Mouse (Mus musculus): Measurements from ENCODE around the gene Muc4.
A peak's percentile ranks its signal among the peaks of the same experiment; 100 is the strongest.

Muc4 gene

DNA sequence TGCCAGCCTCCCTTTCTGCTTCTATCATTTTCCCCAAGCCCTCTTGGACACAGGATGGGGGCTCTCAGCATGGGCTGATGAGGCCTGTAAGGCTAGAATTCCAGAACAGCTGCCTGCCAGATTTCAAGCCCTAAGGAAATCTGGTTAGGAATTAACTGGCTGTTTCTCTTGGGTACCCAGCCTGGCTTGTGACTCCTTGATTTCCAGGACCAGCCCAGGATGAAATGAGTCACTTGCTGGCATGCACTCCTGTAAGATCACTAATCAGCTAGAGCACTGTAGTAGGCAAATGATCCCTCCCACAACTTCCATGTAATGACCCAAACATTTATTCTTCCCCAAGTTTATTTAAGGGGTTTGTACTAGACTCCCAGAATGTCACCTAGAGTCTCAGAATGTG, 7.4 kb upstream of the Muc4 start:
- DNase-seq = no peak

GRCm38 (mm10) chr16:32728730-32729129, 7.0 kb upstream of the Muc4 start:
- DNase-seq = no peak

DNA sequence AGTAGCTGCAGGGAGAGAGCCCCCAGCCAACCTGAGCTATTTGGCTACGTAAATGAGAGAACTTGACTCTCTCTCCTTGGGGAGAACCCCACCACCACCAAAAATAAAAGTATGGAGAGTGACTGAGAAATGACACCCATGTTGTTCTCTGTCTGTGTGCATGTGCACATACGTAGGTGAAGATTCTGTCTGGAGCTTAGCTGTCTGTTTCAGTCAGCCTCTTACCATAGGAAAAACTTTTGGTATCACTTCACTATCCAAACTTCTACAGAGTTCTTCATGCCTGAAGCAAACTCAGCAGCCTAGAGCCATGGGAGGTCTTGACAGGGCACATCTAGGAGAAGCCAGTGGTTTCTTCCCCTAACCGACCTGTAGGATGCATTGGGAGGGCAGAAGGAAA, 2.5 kb upstream of the Muc4 start:
- DNase-seq = no peak

GRCm38 (mm10) chr16:32736022-32736421, 336 bp downstream of the Muc4 start:
- peak; percentile 43 to 75 for DNase-seq

DNA sequence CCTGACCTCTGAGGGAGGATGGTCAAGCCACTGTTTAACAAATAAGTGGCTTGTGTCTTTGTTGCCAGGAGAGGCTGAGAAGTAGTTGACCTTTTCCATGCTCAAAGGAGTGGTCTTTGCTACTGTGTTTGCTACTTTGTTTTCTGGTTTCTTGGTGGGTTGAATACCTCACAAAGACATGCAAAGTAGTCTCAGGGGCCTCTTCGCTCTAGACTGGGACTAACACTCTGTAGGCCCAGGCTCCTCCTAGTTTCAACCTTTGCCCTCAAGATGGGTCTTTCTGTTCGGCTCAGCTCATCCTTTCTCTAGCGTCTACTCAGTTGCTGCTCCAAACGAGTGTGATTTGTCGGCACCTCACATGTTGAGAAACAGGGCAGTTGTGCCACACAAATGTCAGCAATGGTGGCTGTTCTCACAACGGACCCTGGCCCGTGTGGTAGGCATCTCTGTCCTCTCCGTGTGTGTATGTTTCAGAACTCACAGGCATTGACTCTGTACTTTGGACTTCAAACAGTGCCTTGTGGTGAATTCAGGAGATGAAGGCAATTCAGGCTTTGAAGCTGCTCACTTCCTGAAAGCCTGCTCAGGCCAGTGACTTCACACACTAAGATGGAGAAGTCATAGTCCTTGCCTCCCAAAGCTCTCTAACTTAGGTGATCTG, 4.4 kb downstream of the Muc4 start:
- DNase-seq = no peak

DNA sequence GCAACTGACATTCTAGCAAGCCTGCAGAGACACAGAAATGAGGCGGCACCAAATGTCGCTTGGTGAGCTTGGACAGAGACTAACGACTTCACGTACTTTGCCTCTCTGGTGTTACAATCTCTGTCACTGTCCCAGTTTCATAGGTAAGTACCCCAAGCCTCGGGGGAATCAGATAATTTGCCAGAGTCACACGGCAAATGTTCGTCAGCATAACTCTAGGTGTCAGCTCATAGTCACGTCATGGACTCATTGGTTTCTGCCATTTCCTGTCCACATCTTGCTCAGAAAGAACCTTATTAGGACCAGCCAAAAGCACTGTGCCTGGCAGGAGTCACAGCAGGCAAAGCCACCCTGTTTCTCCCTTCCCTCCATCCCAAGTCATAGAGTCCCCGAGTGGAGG, 5.7 kb downstream of the Muc4 start:
- no peak for DNase-seq

DNA sequence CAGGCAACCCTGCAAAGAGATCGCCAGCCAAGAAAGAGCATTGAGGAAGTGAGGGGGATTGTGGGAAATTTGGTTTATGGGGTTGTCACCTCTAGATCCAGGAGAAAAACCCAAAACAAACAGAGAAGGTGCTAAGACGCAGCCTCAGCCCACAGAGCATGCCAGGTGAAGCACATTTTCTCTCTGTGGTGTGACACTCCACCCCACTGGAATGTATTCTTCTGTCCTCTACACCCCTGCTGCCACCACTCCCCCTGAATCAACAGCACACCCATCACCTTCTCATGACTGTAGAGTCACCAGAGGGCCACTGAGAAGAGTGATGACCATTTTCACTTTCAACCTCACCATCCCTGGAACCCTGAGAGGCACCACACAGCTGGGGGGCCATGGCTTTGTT, 7.0 kb downstream of the Muc4 start:
- DNase-seq = no peak

DNA sequence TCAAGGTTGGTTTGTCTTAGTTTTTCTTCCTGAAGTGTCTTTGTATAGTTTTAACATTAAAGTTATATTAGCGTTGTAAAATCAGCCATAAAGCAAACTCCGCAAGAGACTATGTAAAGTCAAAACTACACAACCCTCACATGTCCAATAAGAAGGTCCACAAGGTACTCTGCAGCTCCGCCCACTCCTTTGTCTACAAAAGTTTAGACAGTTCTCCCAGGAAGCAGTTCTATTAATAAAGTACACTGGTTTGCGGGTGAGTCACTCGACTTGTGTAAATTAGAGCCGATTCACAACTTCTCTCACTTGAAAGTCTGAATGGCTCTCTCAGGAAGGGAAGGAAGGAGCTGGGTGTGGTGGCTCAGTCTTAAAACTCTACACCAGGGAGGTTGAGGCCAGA, 10.2 kb downstream of the Muc4 start:
- peak; percentile 38 to 41 for DNase-seq

DNA sequence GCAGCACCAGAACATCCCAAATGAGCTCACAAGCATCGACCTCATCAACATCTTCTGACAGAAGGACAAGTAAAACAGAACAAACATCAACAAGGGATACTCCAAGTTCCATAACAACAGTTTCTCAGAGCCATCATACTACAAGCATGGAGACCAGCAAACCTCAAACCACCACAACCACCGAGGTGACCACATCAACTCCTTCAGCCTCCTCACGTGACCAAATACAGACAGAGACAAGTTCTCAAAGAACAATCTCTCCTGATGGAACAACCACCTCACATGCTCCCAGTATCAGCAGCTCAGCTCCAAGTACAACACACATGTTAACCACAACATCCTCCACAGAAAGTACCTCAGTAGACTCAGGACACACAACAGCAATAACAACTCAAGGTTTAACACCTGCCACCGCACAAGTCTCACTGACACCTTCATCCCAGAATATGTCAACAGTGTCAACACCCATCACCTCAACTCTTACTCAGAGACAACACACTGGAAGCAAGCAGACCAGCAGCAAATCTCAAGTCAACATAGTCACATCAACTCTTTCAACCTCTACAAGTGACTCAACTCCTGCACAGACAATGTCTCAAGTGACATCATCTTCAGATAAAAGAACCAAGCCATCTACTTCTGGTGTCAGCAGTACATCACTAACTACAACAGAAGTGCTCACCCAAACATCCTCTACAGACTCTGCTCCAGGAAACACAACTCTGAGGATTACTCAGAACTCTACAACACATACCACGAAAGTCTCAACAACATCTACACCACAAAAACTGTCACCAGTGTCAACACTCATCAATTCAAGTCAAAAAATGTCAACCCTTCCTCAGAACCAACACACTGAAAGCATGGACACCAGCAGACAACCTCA, 14.8 kb downstream of the Muc4 start:
- DNase-seq = no peak

GRCm38 (mm10) chr16:32764550-32764949, 28.9 kb downstream of the Muc4 start:
- no peak for DNase-seq

DNA sequence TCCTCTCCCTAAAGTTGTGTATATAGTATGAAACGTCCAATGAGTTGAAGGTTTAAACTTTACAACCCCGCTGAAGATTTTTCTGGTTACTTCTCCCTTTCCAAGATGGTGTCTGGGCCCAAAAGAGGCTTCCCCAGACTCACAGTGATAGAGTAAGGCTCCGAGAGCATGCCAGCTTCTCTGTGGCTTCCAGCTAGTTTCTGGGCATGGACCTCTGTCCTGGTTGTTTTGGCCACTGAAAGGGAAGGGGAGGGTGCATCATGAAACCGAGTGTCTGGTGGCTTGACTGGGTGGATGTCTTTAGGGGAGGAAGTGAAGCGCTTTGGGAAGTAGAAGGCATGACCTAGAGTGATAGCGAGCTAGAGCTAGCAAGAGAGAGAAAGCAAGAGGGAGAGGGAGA, 29.3 kb downstream of the Muc4 start:
- DNase-seq = no peak

DNA sequence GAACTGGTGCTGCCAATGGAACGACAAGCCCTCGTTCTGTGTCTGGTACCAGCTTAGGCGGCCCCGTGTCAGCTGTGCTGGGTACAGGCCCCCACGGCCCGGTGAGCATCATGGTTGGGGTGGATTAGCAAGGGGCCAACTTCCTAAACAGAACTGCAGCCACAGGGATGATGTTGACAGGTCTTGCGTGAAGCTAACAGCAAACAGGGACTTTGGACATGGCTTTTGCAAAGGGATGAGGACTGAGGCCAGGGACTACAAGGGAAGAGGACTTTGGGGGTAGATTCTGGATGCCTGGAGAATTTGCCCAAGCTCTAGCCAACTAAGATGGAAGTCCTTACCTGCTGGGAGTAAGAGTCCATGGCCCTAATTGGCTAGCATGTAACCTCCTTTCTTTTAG, 31.2 kb downstream of the Muc4 start:
- DNase-seq = no peak

DNA sequence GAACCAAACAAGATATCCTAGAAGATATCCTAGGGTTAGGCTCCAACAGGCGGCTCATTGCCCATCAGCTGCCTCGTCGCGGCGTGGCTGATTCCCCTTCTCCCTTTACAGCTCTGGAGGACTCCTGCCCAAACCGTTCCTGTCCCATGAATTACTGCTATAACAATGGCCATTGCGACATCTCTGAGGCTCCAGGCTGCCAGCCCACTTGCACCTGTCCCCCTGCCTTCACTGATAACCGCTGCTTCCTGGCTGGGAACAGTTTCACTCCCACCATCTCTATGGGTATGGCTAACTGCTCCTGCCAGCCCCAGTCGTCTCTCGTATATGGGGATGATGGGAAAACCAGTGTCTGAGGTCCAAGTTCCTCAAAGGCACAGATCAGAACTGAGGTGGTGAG, 41.0 kb downstream of the Muc4 start:
- DNase-seq = no peak

- DNase-seq = no peak
Observed at GRCm38 (mm10) chr16:32778956-32779355, 43.3 kb downstream of the Muc4 start.

GRCm38 (mm10) chr16:32783324-32784062, 47.8 kb downstream of the Muc4 start:
- DNase-seq = peak in 1 of 2 experiments; percentile 40

DNA sequence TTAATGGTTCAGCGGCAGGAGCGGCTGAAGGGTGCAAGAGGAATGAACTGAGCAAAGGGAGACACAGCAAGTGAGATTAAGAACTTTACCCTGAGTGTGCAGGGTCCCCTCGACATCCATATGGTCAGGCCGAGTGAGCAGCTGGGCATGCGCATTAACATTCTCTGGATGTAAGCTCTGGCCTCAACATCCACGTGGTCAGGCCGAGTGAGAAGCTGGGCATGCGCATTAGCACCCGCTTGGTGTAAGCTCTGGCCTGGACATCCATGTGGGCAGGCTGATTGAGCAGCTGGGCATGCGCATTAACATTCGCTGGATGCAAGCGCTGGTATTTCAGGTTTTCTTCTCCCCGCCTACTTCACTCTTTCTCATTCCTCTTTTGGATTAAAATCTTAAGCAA, 49.2 kb downstream of the Muc4 start:
- no peak for DNase-seq

DNA sequence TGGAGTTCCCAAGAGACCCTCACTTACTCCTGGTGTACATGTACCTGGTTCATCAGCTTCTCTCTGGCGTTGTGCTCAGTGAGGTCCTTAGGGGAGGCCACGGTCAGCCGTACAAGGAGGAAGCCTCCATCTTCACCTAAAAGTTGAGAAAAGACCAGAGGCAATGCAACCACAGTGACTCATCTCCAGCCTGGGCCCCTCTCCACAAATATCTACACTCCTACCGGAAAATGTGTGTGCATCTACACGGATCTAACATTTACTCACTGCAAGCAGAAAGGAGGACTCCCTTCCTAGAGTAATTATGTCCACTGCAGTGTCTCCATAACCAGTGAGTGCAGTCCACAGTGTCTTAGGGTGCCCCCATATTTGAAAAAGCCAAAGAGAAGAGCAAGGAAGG, 54.4 kb downstream of the Muc4 start:
- DNase-seq = no peak

GRCm38 (mm10) chr16:32795177-32795576, 59.5 kb downstream of the Muc4 start:
- no peak for DNase-seq

GRCm38 (mm10) chr16:32796676-32797425, 61.2 kb downstream of the Muc4 start:
- no peak for DNase-seq

GRCm38 (mm10) chr16:32797426-32797689, 61.7 kb downstream of the Muc4 start, which contains the start of gene Muc20:
TSS of gene Muc20 (minus strand) at chr16:32797435.
- DNase-seq = peak in 1 of 2 experiments; percentile 29

GRCm38 (mm10) chr16:32803252-32803853, 67.7 kb downstream of the Muc4 start:
- peak; percentile 85 to 89 for DNase-seq

DNA sequence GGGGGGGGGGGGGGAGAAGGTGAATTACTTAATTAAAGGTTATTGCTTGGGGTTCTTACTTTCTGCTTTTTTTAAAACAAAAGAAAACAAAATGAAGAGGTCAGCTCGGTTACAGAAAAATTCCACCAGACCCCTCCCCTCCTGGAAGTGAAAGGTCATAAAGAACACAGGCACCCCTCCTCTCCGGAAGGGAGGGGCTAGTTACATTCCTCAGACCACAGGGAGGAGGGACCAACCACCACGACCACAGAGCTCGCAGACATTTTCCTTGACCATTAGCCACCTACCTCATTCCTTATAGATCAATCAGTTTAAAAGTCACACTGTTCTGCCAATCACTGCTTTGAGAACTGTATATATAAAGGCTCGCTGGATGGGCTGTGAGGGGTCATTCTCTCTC, 68.2 kb downstream of the Muc4 start:
- no peak for DNase-seq

GRCm38 (mm10) chr16:32805151-32805550, 69.5 kb downstream of the Muc4 start:
- peak; percentile 38 to 60 for DNase-seq
